Mouse (Mus musculus) mouse embryonic stem cell (cell line): ENCODE measurements around the gene Terb1.

Source experiments
- in situ Hi-C, 2 experiments: fragments of 300-500 bp; cut with MboI; formaldehyde crosslinking; loops; 1 replicate in 1 of 2; 3 replicates in 1 of 2; pipeline ENCODE4 v1.14.3; 2019 to 2020; ENCODE audit warnings: low sequenced_read_pairs in 2 of 2, low pct_unique_long_range_greater_than_20kb in 1 of 2, mixed read lengths in 1 of 2; ENCODE audit not compliant: unreplicated experiment in 1 of 2

Terb1 gene

DNA sequence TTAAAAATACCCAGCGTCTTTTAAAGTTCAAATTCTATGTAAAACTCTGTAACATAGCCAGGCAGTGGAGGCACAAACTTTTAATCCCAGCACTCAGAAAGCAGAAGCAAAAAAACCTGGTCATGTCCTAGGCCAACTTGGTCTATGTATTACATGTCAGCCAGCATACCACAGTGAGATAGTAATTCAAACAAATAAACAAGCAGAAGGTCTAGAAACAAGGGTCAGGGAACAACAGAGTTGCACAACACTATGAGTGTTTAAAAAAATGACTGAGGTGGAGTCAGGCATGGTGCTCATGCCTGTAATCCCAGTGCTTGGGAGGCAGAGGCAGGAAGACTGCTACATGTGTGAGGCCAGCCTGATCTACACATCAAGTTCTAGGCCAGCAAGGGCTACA is 30.6 kb downstream of the Terb1 start:
- in situ Hi-C loops, result no loop called here

DNA sequence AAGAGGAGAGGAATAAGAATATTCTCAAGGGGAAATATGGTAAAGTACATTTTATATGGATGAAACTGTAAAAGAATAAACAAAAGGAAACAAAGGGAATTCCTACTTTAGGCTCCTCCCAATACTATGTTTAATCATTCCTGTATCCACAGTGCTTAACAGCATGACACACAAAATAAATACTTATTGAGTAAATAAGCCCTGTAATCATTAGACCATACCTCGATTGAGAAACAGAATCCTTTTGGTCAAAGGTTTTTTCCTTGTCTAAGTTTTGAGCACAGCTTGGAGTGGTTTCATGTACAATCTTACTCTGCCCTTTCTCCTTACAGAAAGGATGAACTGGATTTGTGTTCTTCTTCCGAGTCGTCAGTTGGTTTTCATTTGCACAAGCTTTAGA is 37.2 kb downstream of the Terb1 start:
- in situ Hi-C loops, result no loop called here

- in situ Hi-C loops, result no loop called here
Observed at GRCm38 (mm10) chr8:104467463-104467862, 42.2 kb downstream of the Terb1 start.

- in situ Hi-C loops, result no loop called here
Observed at GRCm38 (mm10) chr8:104452177-104452576, 57.5 kb downstream of the Terb1 start.

- in situ Hi-C loops, result no loop called here
Observed at GRCm38 (mm10) chr8:104448796-104449195, 60.9 kb downstream of the Terb1 start.

- in situ Hi-C loops, result no loop called here
Observed at GRCm38 (mm10) chr8:104446016-104446415, 63.7 kb downstream of the Terb1 start.

DNA sequence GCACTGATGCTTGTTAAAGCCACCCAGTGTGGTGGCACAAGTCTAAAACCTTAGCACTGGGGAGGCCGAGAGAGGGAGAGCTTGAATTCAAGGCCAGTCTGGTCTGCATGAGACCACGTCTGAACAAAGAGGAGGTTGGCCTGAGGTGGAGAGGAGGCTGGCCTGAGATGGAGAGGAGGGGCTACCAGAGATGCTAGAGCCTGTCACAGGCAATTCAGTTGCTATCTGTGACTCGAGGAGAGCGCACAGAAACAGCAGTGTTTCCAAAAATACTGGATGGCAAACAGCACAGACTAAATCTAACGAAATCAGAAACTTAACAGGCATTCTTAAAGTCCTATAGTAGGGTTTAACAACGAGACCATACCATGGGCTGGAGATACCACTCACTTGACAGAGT is 64.5 kb downstream of the Terb1 start:
- in situ Hi-C loops, result no loop called here

- in situ Hi-C loops, result no loop called here
Observed at GRCm38 (mm10) chr8:104443125-104443679, 66.5 kb downstream of the Terb1 start.

- in situ Hi-C loops, result no loop called here
Observed at GRCm38 (mm10) chr8:104442299-104443124, 67.2 kb downstream of the Terb1 start, which contains the start of gene Dync1li2. Dync1li2 (minus strand) TSS chr8:104443047.

GRCm38 (mm10) chr8:104441613-104442012 is 68.1 kb downstream of the Terb1 start:
- in situ Hi-C loops, result no loop called here

GRCm38 (mm10) chr8:104439461-104439860 is 70.2 kb downstream of the Terb1 start:
- in situ Hi-C loops, result no loop called here

- in situ Hi-C loops, result no loop called here
Observed at GRCm38 (mm10) chr8:104437494-104438135, 72.1 kb downstream of the Terb1 start.

DNA sequence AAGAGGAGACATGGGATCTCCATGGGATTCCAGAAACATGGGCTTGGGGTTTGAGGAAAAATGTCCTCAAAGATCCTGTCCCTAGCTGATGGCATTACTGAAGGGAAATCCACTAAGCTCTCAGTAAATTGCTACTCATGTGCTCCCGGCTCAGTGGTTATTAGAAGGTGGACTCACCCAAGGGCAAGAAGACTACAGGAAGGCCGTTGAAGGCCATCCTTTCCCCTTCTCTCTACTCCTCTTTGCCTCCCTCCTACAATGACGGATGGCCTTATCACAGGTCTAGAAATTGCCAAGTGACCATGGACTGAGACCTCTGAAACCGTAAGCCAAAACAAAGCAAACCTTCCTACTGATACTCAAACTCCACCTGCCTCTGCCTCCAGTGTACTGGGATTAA is 73.1 kb downstream of the Terb1 start:
- in situ Hi-C loops, result no loop called here

GRCm38 (mm10) chr8:104436038-104436437 is 73.7 kb downstream of the Terb1 start:
- in situ Hi-C loops, result no loop called here

DNA sequence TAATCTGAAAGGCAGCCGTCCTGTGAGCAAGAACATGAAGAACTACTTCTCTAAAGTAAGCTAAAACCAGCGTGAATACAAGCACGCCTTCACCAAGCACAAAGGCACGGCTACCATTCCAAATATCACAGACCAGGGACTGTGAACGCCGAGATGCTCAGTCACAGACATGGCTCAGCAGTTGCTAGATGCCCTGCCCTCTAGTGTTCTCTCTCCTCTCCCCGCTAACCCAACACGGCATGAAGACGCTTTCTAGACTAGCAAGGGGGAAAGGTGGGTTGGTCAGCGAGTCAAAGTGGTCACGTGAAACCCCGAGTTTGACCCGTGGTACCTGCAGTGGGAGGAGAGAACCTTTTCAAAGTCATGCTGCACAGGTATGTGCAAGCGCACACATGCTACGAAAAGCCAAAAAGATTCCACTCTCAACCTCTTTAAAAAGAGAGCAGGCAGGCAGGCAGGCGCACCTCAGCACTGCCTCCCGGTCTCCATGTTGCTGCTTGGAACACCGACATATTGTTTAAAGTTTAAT is 74.8 kb downstream of the Terb1 start:
- in situ Hi-C loops, result no loop called here

DNA sequence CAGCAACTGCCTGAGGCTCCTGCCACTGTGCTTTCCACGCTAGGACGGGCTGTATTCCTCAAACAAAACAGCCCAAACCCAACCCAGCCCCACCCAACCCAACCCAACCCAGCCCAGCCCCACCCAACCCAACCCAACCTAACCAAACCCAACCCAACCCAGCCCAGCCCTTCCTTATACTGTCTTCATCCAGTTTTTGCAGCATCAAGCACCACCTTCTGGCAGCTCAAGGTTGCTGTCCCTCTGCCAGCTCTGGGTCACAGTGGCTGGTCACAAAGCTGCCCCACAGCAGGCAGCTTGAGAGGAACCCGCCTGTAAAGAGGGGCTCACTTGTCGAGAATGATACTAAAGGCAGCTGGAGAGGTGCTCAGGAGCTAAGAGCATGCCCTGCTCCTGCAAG is 75.4 kb downstream of the Terb1 start:
- in situ Hi-C loops, result no loop called here

- in situ Hi-C loops, result no loop called here
Observed at GRCm38 (mm10) chr8:104433191-104433842, 76.4 kb downstream of the Terb1 start.

- in situ Hi-C loops, result no loop called here
Observed at GRCm38 (mm10) chr8:104432656-104433055, 77.1 kb downstream of the Terb1 start.

- in situ Hi-C loops, result no loop called here
Observed at GRCm38 (mm10) chr8:104430230-104430629, 79.5 kb downstream of the Terb1 start.
